Mouse (Mus musculus) spleen, postnatal 10 days (tissue): ENCODE measurements around the gene C1qtnf5.
"Not testable (repeated sequence)": the region's sequence is repeated elsewhere in the genome, so short reads cannot be mapped to it uniquely, and the experiment has no call there.

Source experiments
- DNase-seq, 2 experiments: peaks; one replicate each; pipeline ENCODE4 v3.0.0; 2021 to 2022; ENCODE audit warnings: low spot score in 2 of 2

C1qtnf5 gene

GRCm38 (mm10) chr9:44104881-44105280, 2.2 kb upstream of the C1qtnf5 start:
- no peak for DNase-seq

- DNase-seq, result no peak
These were observed 1.3 kb upstream of the C1qtnf5 start for GRCm38 (mm10) chr9:44105781-44106180.

GRCm38 (mm10) chr9:44106182-44106581, 863 bp upstream of the C1qtnf5 start:
- no peak for DNase-seq

GRCm38 (mm10) chr9:44106596-44106995, 449 bp upstream of the C1qtnf5 start:
- DNase-seq, result no peak

- DNase-seq, result peak in 1 of 2 experiments; percentile 57
These were observed 623 bp downstream of the C1qtnf5 start for GRCm38 (mm10) chr9:44107557-44108179.

- no peak for DNase-seq
These were observed 1.4 kb downstream of the C1qtnf5 start for GRCm38 (mm10) chr9:44108269-44109055.

GRCm38 (mm10) chr9:44109360-44110095, 2.5 kb downstream of the C1qtnf5 start:
- DNase-seq, result peak; percentile 79 to 85

- not testable (repeated sequence) for DNase-seq
These were observed 4.9 kb downstream of the C1qtnf5 start for GRCm38 (mm10) chr9:44111909-44112308.

GRCm38 (mm10) chr9:44113105-44113789, 6.2 kb downstream of the C1qtnf5 start, which contains the start of the genes Gm49380 and Rnf26:
Gene Gm49380, minus strand, starts transcription at chr9:44113500.
Gene Rnf26, minus strand, starts transcription at chr9:44113517.
- peak; percentile 94 to 98 for DNase-seq

GRCm38 (mm10) chr9:44114453-44114852, 7.4 kb downstream of the C1qtnf5 start:
- DNase-seq, result no peak

GRCm38 (mm10) chr9:44115599-44115998, 8.6 kb downstream of the C1qtnf5 start:
- DNase-seq, result no peak

GRCm38 (mm10) chr9:44116182-44116581, 9.1 kb downstream of the C1qtnf5 start:
- DNase-seq, result no peak

GRCm38 (mm10) chr9:44119011-44119410, 12.0 kb downstream of the C1qtnf5 start:
- DNase-seq, result peak; percentile 55 to 82

- no peak for DNase-seq
These were observed 13.0 kb downstream of the C1qtnf5 start for GRCm38 (mm10) chr9:44119948-44120465.

- no peak for DNase-seq
These were observed 17.3 kb downstream of the C1qtnf5 start for GRCm38 (mm10) chr9:44124317-44124716.

- DNase-seq, result no peak
These were observed 18.0 kb downstream of the C1qtnf5 start for GRCm38 (mm10) chr9:44125026-44125425.

- peak; percentile 59 to 88 for DNase-seq
These were observed 18.7 kb downstream of the C1qtnf5 start for GRCm38 (mm10) chr9:44125546-44126428.

GRCm38 (mm10) chr9:44126746-44127145, 19.7 kb downstream of the C1qtnf5 start:
- no peak for DNase-seq

- no peak for DNase-seq
These were observed 20.3 kb downstream of the C1qtnf5 start for GRCm38 (mm10) chr9:44127351-44127801.

GRCm38 (mm10) chr9:44129633-44130032, 22.6 kb downstream of the C1qtnf5 start:
- DNase-seq, result no peak
